Mouse (Mus musculus) bone marrow, adult 2 months (tissue): ENCODE measurements at regions not wholly inside any gene's neighbourhood (a gene's known extent, or its start where the extent isn't known, plus 50 kb on each side); places are given as distances from the start of the nearest gene placed in this dataset.

Source experiments
- CTCF ChIP-seq: fragments of 200-500 bp; IDR thresholded peaks from 2 replicates; pipeline ENCODE4 v1.5.1; 2011; ENCODE audit warnings: low read length, control low read depth; ENCODE audit not compliant: control insufficient read depth, insufficient read depth
- POLR2A ChIP-seq: fragments of 200-500 bp; IDR thresholded peaks from 2 replicates; pipeline ENCODE4 v1.6.1; 2011; ENCODE audit warnings: low read depth, mild to moderate bottlenecking, control low read depth, low read length, borderline replicate concordance; ENCODE audit not compliant: control insufficient read depth

DNA sequence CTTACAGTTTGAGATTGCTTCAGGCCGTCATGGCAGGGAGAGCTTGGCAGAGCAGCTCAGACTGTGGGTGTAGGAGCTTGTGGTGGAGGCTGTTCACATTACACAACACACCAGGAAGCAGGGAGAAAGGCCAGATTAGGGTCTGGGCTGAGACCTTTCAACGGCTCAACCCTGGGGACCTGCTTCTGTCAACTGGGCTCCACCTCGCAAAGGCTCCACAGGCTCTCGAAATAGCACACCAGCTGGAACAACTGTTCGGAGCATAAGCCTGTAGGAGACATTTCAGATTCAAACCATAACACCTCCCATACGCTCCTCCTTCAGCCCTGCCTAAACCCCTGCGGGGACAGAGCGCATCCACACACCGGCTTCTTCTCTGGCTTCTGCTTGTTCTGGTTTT is 161.2 kb downstream of the Etnk1 start:
- TF ChIP-seq POLR2A (no peak), CTCF (no peak)
